Mouse (Mus musculus) heart, embryonic 14.5 days (tissue): ENCODE measurements at regions not wholly inside any gene's neighbourhood (a gene's known extent, or its start where the extent isn't known, plus 50 kb on each side); places are given as distances from the start of the nearest gene placed in this dataset.

ENCODE experiments used
- ATAC-seq: fragments of 200-750 bp; cut with Nextera tagmentation; 2 replicates; pipeline ENCODE4 v1.8.0; 2017; ENCODE audit warnings: low read depth, moderate TSS enrichment; ENCODE audit not compliant: insufficient number of reproducible peaks, insufficient read depth, low FRiP score
- H3K27ac ChIP-seq, 2 experiments: fragments of 200-500 bp in 1 of 2; fragments of 300-500 bp in 1 of 2; sonication (generic) in 1 of 2; replicated peaks in 1 of 2; 2 replicates each; pipeline ENCODE4 v1.5.1; 2012 to 2014; ENCODE audit warnings: low read depth in 2 of 2, low read length in 2 of 2, control low read depth in 1 of 2, mild to moderate bottlenecking in 1 of 2, mixed read lengths in 1 of 2; ENCODE audit not compliant: control insufficient read depth in 1 of 2, insufficient read depth in 1 of 2
- H3K27me3 ChIP-seq: fragments of 300-500 bp; sonication (generic); 2 replicates; pipeline ENCODE4 v1.6.1; 2014; ENCODE audit warnings: mild to moderate bottlenecking, low read length, control low read depth; ENCODE audit not compliant: control insufficient read depth, insufficient read depth
- H3K36me3 ChIP-seq: fragments of 300-500 bp; sonication (generic); 2 replicates; pipeline ENCODE4 v1.6.1; 2014; ENCODE audit warnings: mild to moderate bottlenecking, control low read depth, low read length, mixed read lengths; ENCODE audit not compliant: control insufficient read depth, insufficient read depth
- H3K4me1 ChIP-seq, 2 experiments: fragments of 200-500 bp in 1 of 2; fragments of 300-500 bp in 1 of 2; sonication (generic) in 1 of 2; 2 replicates each; pipeline ENCODE4 v1.6.1; 2012 to 2014; ENCODE audit warnings: low read length in 2 of 2, control low read depth in 1 of 2, mixed read lengths in 1 of 2; ENCODE audit not compliant: control insufficient read depth in 2 of 2, insufficient read depth in 2 of 2
- H3K4me2 ChIP-seq: fragments of 300-500 bp; sonication (generic); 2 replicates; pipeline ENCODE4 v1.6.1; 2014; ENCODE audit warnings: mild to moderate bottlenecking, low read length
- H3K4me3 ChIP-seq, 2 experiments: fragments of 200-500 bp in 1 of 2; fragments of 300-500 bp in 1 of 2; sonication (generic) in 1 of 2; 2 replicates each; pipeline ENCODE4 v1.5.1; 2012 to 2014; ENCODE audit warnings: low read length in 2 of 2, mild to moderate bottlenecking in 2 of 2, control low read depth in 1 of 2, low read depth in 1 of 2, moderate library complexity in 1 of 2; ENCODE audit not compliant: control insufficient read depth in 1 of 2, insufficient read depth in 1 of 2
- H3K9ac ChIP-seq: fragments of 300-500 bp; sonication (generic); 2 replicates; pipeline ENCODE4 v1.6.1; 2014; ENCODE audit warnings: mild to moderate bottlenecking, low read length
- H3K9me3 ChIP-seq: fragments of 300-500 bp; sonication (generic); 2 replicates; pipeline ENCODE4 v1.6.1; 2016; ENCODE audit warnings: low read length, control low read depth; ENCODE audit not compliant: control insufficient read depth
- whole genome bisulfite sequencing: fragments of 180-500 bp; shearing (Covaris S2); extraction: QIAGEN DNeasy Blood & Tissue Kit; methylation state at CpG from one replicate; pipeline ENCODE4 v1.1.7; 2014; 5-methylcytosine and 5-hydroxymethylcytosine counted together

GRCm38 (mm10) chr16:51675988-51676387, 355.0 kb upstream of the Cblb start:
- H3K9ac ChIP-seq: no peak overlapping the region
- no peak overlapping the region for H3K4me2 ChIP-seq
- no peak overlapping the region for H3K27ac ChIP-seq
- H3K36me3 ChIP-seq: no peaks in the 10 kb centered on the region
- no peaks in the 10 kb centered on the region for H3K27me3 ChIP-seq
- H3K9me3 ChIP-seq: no peaks in the 10 kb centered on the region
- no peaks in the 10 kb centered on the region for H3K4me1 ChIP-seq
- H3K4me3 ChIP-seq: no peak overlapping the region
- 40% methylated on average over 4 of the region's 4 CpGs for WGBS
- ATAC-seq: no peak

GRCm38 (mm10) chr16:51690861-51691260, 340.2 kb upstream of the Cblb start:
- no peak overlapping the region for H3K9ac ChIP-seq
- no peaks in the 10 kb centered on the region for H3K36me3 ChIP-seq
- H3K4me3 ChIP-seq: no peak overlapping the region
- 0 out of 2 replicates have a peak, but pooled peaks cover 3% of the 10 kb centered on the region for H3K9me3 ChIP-seq
- no peaks in the 10 kb centered on the region for H3K27me3 ChIP-seq
- no peaks in the 10 kb centered on the region for H3K4me1 ChIP-seq
- WGBS: 86% methylated on average over 3 of the region's 3 CpGs
- no peak overlapping the region for H3K4me2 ChIP-seq
- H3K27ac ChIP-seq: no peak overlapping the region
- ATAC-seq: no peak

- Histone ChIP-seq H3K9ac (no peak overlapping the region), H3K4me1 (0 out of 4 replicates have a peak, but pooled peaks cover 0 to 5% of the 10 kb centered on the region in 2 experiments), H3K36me3 (no peaks in the 10 kb centered on the region), H3K27ac (no peak overlapping the region), H3K27me3 (no peaks in the 10 kb centered on the region), H3K9me3 (no peaks in the 10 kb centered on the region), H3K4me3 (no peak overlapping the region), H3K4me2 (no peak overlapping the region)
- no peak for ATAC-seq
- WGBS: 53% methylated on average over 2 of the region's 2 CpGs
Observed at GRCm38 (mm10) chr16:51705026-51705425, 326.0 kb upstream of the Cblb start.

DNA sequence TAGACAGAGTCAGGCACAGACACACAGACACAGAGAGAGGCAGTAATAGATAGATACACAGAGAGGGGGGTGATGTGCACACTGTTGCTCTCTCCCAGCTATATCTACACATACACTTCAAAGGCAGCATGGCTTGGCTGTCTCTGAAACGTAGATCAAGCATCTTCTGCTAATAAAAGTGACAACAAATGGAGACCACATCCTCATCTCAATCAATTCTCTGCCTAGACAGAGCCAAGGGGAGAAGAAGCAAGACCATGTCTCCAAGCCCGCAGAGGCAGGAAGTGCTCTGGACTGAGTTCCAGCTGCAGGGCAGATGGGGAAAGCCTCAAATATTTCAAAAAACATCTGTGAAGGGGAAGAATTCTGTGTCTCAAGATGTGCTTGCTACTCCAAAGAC, 312.3 kb upstream of the Cblb start:
- WGBS: 65% methylated on average over 2 of the region's 2 CpGs
- H3K27ac ChIP-seq: no peak overlapping the region

DNA sequence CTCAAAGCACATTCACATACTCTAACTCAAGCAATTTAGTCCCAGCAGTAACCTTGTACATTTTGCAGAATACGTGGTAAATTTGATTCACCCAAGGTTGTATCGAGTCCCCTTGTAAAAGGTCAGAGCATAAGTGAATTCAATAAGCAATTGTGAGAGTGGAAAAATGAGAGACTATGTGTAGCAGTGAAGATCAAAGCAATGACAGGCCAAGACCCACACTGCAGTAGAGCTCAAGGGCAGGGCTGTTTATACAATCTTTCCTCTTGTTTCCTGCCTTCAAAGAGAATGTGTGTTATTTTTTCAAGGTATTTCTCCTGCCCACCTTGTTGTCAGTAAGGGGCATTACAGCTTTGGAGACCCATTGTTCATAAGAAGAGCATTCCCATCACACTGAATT, 311.4 kb upstream of the Cblb start:
- Histone ChIP-seq H3K9ac (no peak overlapping the region), H3K36me3 (no peaks in the 10 kb centered on the region), H3K4me1 (no peaks in the 10 kb centered on the region), H3K9me3 (no peaks in the 10 kb centered on the region), H3K27me3 (no peaks in the 10 kb centered on the region), H3K4me3 (no peak overlapping the region), H3K4me2 (no peak overlapping the region), H3K27ac (no peak overlapping the region)
- 80% methylated on average over 2 of the region's 2 CpGs for WGBS
- ATAC-seq: no peak

More for the DNA sequence above, 312.3 kb upstream of the Cblb start:
- no peaks in the 10 kb centered on the region for H3K9me3 ChIP-seq
- ATAC-seq: no peak
- H3K9ac ChIP-seq: no peak overlapping the region
- no peaks in the 10 kb centered on the region for H3K36me3 ChIP-seq
- no peak overlapping the region for H3K4me2 ChIP-seq
- no peak overlapping the region for H3K4me3 ChIP-seq
- no peaks in the 10 kb centered on the region for H3K27me3 ChIP-seq
- no peaks in the 10 kb centered on the region for H3K4me1 ChIP-seq

GRCm38 (mm10) chr16:51722682-51723081, 308.3 kb upstream of the Cblb start:
- Histone ChIP-seq H3K9ac (no peak overlapping the region), H3K4me3 (no peak overlapping the region), H3K36me3 (no peaks in the 10 kb centered on the region), H3K4me2 (no peak overlapping the region), H3K9me3 (no peaks in the 10 kb centered on the region), H3K27me3 (no peaks in the 10 kb centered on the region), H3K4me1 (no peaks in the 10 kb centered on the region), H3K27ac (no peak overlapping the region)
- WGBS: 64% methylated on average over 4 of the region's 4 CpGs
- ATAC-seq: no peak

DNA sequence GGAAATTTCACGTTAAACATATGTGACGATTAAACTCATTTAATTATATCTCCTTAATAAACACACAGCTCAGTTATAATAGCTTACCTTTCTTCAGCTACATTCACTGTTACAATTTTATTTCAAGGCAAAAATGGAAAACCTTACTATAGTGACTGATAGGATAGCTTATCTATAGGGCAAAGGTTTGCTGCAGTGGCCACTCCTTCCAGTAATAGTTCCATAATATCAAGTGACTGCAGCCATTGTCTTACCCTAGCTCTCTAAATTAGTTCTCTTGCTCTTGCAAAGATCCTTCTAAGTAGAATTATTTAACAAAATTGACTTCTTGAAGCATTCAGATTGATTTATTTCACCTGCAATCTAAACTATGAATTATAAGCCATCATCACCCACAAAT, 289.1 kb upstream of the Cblb start:
- H3K4me3 ChIP-seq: no peak overlapping the region
- H3K27ac ChIP-seq: no peak overlapping the region
- no peaks in the 10 kb centered on the region for H3K9me3 ChIP-seq
- H3K27me3 ChIP-seq: no peaks in the 10 kb centered on the region
- no peaks in the 10 kb centered on the region for H3K36me3 ChIP-seq
- no peaks in the 10 kb centered on the region for H3K4me1 ChIP-seq
- WGBS: 94% methylated on average over 2 of the region's 2 CpGs
- H3K9ac ChIP-seq: no peak overlapping the region
- H3K4me2 ChIP-seq: no peak overlapping the region
- no peak for ATAC-seq

DNA sequence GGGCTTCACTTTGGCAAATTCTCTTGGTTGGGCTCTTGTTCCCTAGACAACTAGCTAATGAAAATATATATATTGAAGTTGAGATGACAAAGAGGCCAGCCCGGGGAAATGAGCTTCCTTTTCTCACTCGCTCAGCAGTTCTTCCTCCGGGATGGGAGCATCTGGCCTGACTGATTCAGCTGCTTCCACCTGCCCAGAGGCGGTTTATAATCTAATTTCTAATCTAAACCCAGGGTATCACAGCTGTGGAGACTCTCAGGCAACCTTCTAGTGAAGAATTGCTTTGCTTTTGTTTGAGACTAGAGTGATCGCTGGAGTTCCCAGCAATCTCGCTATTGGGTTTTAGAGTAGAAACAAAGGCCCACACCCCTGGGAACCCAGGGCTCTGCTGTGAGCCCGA, 279.1 kb upstream of the Cblb start:
- no peak overlapping the region for H3K4me2 ChIP-seq
- no peak for ATAC-seq
- no peak overlapping the region for H3K4me3 ChIP-seq
- H3K27ac ChIP-seq: no peak overlapping the region
- H3K9me3 ChIP-seq: no peaks in the 10 kb centered on the region
- no peaks in the 10 kb centered on the region for H3K36me3 ChIP-seq
- no peak overlapping the region for H3K9ac ChIP-seq
- no peaks in the 10 kb centered on the region for H3K27me3 ChIP-seq
- H3K4me1 ChIP-seq: no peaks in the 10 kb centered on the region
- WGBS: 74% methylated on average over 7 of the region's 7 CpGs
